Mouse (Mus musculus): ENCODE results near the gene Spock1. TPM values are rescaled to one million over a fixed set of nuclear protein-coding genes. Genes with fewer than 3 reads are reported as not detected.

Spock1 gene
- total and polyA plus RNA-seq, 3 experiments: not detected

- dilution Hi-C loops (cut with MboI; ENCODE audit: extremely low pct_ligation_motif_present, extremely low pct_unique_long_range_greater_than_20kb, low sequenced_read_pairs): no loop called here
- H3K4me3 ChIP-seq (replicated peaks in 1 of 3; ENCODE audit: low read depth in 2 of 3, low read length in 2 of 3, poor library complexity in 1 of 3): no peak overlapping the region
Observed at GRCm38 (mm10) chr13:57867586-57867985, 40.5 kb downstream of the Spock1 start.

GRCm38 (mm10) chr13:57865029-57865428 is 43.1 kb downstream of the Spock1 start:
- no peak for DNase-seq (ENCODE audit: extremely low read depth)
- dilution Hi-C loops (cut with MboI; ENCODE audit: extremely low pct_ligation_motif_present, extremely low pct_unique_long_range_greater_than_20kb, low sequenced_read_pairs): no loop called here

More at GRCm38 (mm10) chr13:57867586-57867985, 40.5 kb downstream of the Spock1 start:
- no peak for TF ChIP-seq POLR2A (IDR thresholded peaks at IDR 0.05; ENCODE audit: low read depth, low read length)
- TF ChIP-seq JUND (conservative IDR thresholded peaks at IDR 0.05; ENCODE audit: low read depth, low read length): no peak
- no peak for TF ChIP-seq MEF2A (IDR thresholded peaks at IDR 0.05; ENCODE audit: borderline replicate concordance, low read depth, low read length)
- no peak for TF ChIP-seq ZKSCAN1 (IDR thresholded peaks at IDR 0.05; ENCODE audit: borderline replicate concordance, low read depth, low read length)
- no peak for TF ChIP-seq CTCF (conservative IDR thresholded peaks at IDR 0.05 in 1 of 2, IDR thresholded peaks at IDR 0.05 in 1 of 2; ENCODE audit: low read depth in 2 of 2, low read length in 2 of 2)
- no peak for TF ChIP-seq ZNF384 (IDR thresholded peaks at IDR 0.05; ENCODE audit: low read depth, low read length)
- no peak for TF ChIP-seq BHLHE40 (IDR thresholded peaks at IDR 0.05; ENCODE audit: low read depth, low read length)
- no peak for TF ChIP-seq USF1 (IDR thresholded peaks at IDR 0.05; ENCODE audit: low read depth, low read length)
- no peak for TF ChIP-seq MAFK (IDR thresholded peaks at IDR 0.05; ENCODE audit: insufficient replicate concordance, low read length)
- no peak for TF ChIP-seq SIN3A (IDR thresholded peaks at IDR 0.05; ENCODE audit: low read length)
- TF ChIP-seq CHD1 (IDR thresholded peaks at IDR 0.05; ENCODE audit: low read depth, low read length): no peak
- no peak for TF ChIP-seq NELFE (IDR thresholded peaks at IDR 0.05; ENCODE audit: low read depth, low read length)
- no peak for TF ChIP-seq ELF1 (IDR thresholded peaks at IDR 0.05; ENCODE audit: low read depth, low read length)
- no peak for TF ChIP-seq ETS1 (conservative IDR thresholded peaks at IDR 0.05; ENCODE audit: low read depth, low read length)
- Histone ChIP-seq H3K9me3 (replicated peaks; ENCODE audit: low read length) (peaks cover 77% of the 10 kb centered on the region), H3K4me1 (ENCODE audit: control insufficient read depth in 1 of 2, insufficient read depth in 2 of 2) (no peaks in the 10 kb centered on the region), H3K4me2 (ENCODE audit: insufficient read depth, low read depth, poor library complexity, severe bottlenecking) (no peak overlapping the region), H3K27me3 (replicated peaks) (no peaks in the 10 kb centered on the region), H3K36me3 (replicated peaks in 1 of 2; ENCODE audit: control insufficient read depth in 1 of 2, insufficient read depth in 1 of 2, low read length in 1 of 2) (no peaks in the 10 kb centered on the region), H3K79me2 (replicated peaks; ENCODE audit: control insufficient read depth, extremely low read depth, insufficient read depth, poor library complexity, severe bottlenecking) (no peaks in the 10 kb centered on the region), H3K27ac (ENCODE audit: insufficient read depth, low read depth) (no peak overlapping the region), H3K9ac (ENCODE audit: insufficient read depth, low read depth) (no peak overlapping the region)
- DNase-seq (ENCODE audit: extremely low read depth): no peak
- in situ Hi-C loops (cut with MboI; ENCODE audit: low pct_ligation_motif_present, low pct_unique_long_range_greater_than_20kb, low sequenced_read_pairs): no loop called here

More at GRCm38 (mm10) chr13:57865029-57865428, 43.1 kb downstream of the Spock1 start:
- H3K4me1 ChIP-seq (ENCODE audit: control insufficient read depth in 1 of 2, insufficient read depth in 2 of 2): no peaks in the 10 kb centered on the region
- in situ Hi-C loops (cut with MboI; ENCODE audit: low pct_ligation_motif_present, low pct_unique_long_range_greater_than_20kb, low sequenced_read_pairs): no loop called here
- H3K27me3 ChIP-seq (replicated peaks): no peaks in the 10 kb centered on the region
- TF ChIP-seq USF1 (IDR thresholded peaks at IDR 0.05; ENCODE audit: low read depth, low read length) (no peak), MAX (IDR thresholded peaks at IDR 0.05; ENCODE audit: low read length) (no peak), TBP (conservative IDR thresholded peaks at IDR 0.05; ENCODE audit: low read depth, low read length) (no peak), ETS1 (conservative IDR thresholded peaks at IDR 0.05; ENCODE audit: low read depth, low read length) (no peak), BHLHE40 (IDR thresholded peaks at IDR 0.05; ENCODE audit: low read depth, low read length) (no peak), JUND (conservative IDR thresholded peaks at IDR 0.05; ENCODE audit: low read depth, low read length) (no peak), RCOR1 (conservative IDR thresholded peaks at IDR 0.05; ENCODE audit: low read depth, low read length) (no peak), USF2 (conservative IDR thresholded peaks at IDR 0.05; ENCODE audit: low read depth, low read length) (no peak), RAD21 (IDR thresholded peaks at IDR 0.05; ENCODE audit: low read depth, low read length) (no peak), ZNF384 (IDR thresholded peaks at IDR 0.05; ENCODE audit: low read depth, low read length) (no peak), ZMIZ1 (IDR thresholded peaks at IDR 0.05; ENCODE audit: low read depth, low read length) (no peak), SIN3A (IDR thresholded peaks at IDR 0.05; ENCODE audit: low read length) (no peak), MYC (IDR thresholded peaks at IDR 0.05; ENCODE audit: low read depth, low read length) (no peak), MAFK (IDR thresholded peaks at IDR 0.05; ENCODE audit: insufficient replicate concordance, low read length) (no peak), CHD2 (IDR thresholded peaks at IDR 0.05; ENCODE audit: low read length) (no peak), CHD1 (IDR thresholded peaks at IDR 0.05; ENCODE audit: low read depth, low read length) (no peak)
- no peak overlapping the region for H3K4me3 ChIP-seq (replicated peaks in 1 of 3; ENCODE audit: low read depth in 2 of 3, low read length in 2 of 3, poor library complexity in 1 of 3)
- H3K79me2 ChIP-seq (replicated peaks; ENCODE audit: control insufficient read depth, extremely low read depth, insufficient read depth, poor library complexity, severe bottlenecking): no peaks in the 10 kb centered on the region
- no peaks in the 10 kb centered on the region for H3K36me3 ChIP-seq (replicated peaks in 1 of 2; ENCODE audit: control insufficient read depth in 1 of 2, insufficient read depth in 1 of 2, low read length in 1 of 2)
- no peak overlapping the region for H3K4me2 ChIP-seq (ENCODE audit: insufficient read depth, low read depth, poor library complexity, severe bottlenecking)
- H3K9me3 ChIP-seq (replicated peaks; ENCODE audit: low read length): peaks cover 59% of the 10 kb centered on the region
- H3K9ac ChIP-seq (ENCODE audit: insufficient read depth, low read depth): no peak overlapping the region
- no peak overlapping the region for H3K27ac ChIP-seq (ENCODE audit: insufficient read depth, low read depth)
